Mouse (Mus musculus) myocyte (in vitro differentiated cells): Measurements from ENCODE around the gene Dag1. TPM values are rescaled to one million over a fixed set of nuclear protein-coding genes. Genes with fewer than 3 reads are reported as not detected.
A peak's percentile ranks its signal among the peaks of the same experiment; 100 is the strongest.
"Not testable (repeated sequence)": the region's sequence is repeated elsewhere in the genome, so short reads cannot be mapped to it uniquely, and the experiment has no call there.

Experiments
- H3K27me3 ChIP-seq: one replicate; pipeline ENCODE4 v1.6.1; 2011; ENCODE audit not compliant: control insufficient read depth, insufficient read depth, insufficient read length
- H3K36me3 ChIP-seq: one replicate; pipeline ENCODE4 v1.6.1; 2011; ENCODE audit not compliant: control insufficient read depth, insufficient read depth
- H3K4me2 ChIP-seq: one replicate; pipeline ENCODE4 v1.6.1; 2011; ENCODE audit warnings: low read depth, control low read depth
- H3K4me3 ChIP-seq: one replicate; pipeline ENCODE4 v1.5.1; 2011; ENCODE audit warnings: mild to moderate bottlenecking, control low read depth, moderate library complexity
- H3K79me2 ChIP-seq: one replicate; pipeline ENCODE4 v1.6.1; 2011; ENCODE audit not compliant: control insufficient read depth, insufficient read depth
- H3ac ChIP-seq: one replicate; pipeline ENCODE4 v1.6.1; 2011; ENCODE audit not compliant: control insufficient read depth, insufficient read length
- CEBPB ChIP-seq: IDR thresholded peaks from 2 replicates; pipeline ENCODE4 v1.6.1; 2011; ENCODE audit warnings: mild to moderate bottlenecking, moderate library complexity; ENCODE audit not compliant: poor library complexity, insufficient read depth, severe bottlenecking
- E2F4 ChIP-seq: IDR thresholded peaks from one replicate; pipeline ENCODE4 v1.6.1; 2011; ENCODE audit warnings: mild to moderate bottlenecking, control low read depth, moderate library complexity; ENCODE audit not compliant: insufficient read depth
- MAX ChIP-seq: IDR thresholded peaks from one replicate; pipeline ENCODE4 v1.6.1; 2011; ENCODE audit warnings: low read depth, mild to moderate bottlenecking, control low read depth
- MYOD1 ChIP-seq, 3 experiments: IDR thresholded peaks; one replicate each; pipeline ENCODE4 v1.6.1; 2011; ENCODE audit warnings: control low read depth in 2 of 3, low read depth in 2 of 3, mild to moderate bottlenecking in 2 of 3, moderate library complexity in 1 of 3; ENCODE audit not compliant: insufficient read length in 2 of 3, control insufficient read depth in 1 of 3
- MYOG ChIP-seq, 3 experiments: IDR thresholded peaks; one replicate each; pipeline ENCODE4 v1.6.1; 2011; ENCODE audit warnings: control low read depth in 2 of 3, low read depth in 2 of 3, mild to moderate bottlenecking in 2 of 3; ENCODE audit not compliant: insufficient read length in 2 of 3, control insufficient read depth in 1 of 3, insufficient read depth in 1 of 3
- POLR2A ChIP-seq: IDR thresholded peaks from one replicate; pipeline ENCODE4 v1.6.1; 2011; ENCODE audit warnings: low read depth, mild to moderate bottlenecking, control low read depth, moderate library complexity; ENCODE audit not compliant: insufficient read length
- POLR2AphosphoS2 ChIP-seq: IDR thresholded peaks from one replicate; pipeline ENCODE4 v1.6.1; 2011; ENCODE audit warnings: low read depth, control low read depth; ENCODE audit not compliant: insufficient read length
- REST ChIP-seq: IDR thresholded peaks from one replicate; pipeline ENCODE4 v1.6.1; 2011; ENCODE audit warnings: mild to moderate bottlenecking, control low read depth, moderate library complexity; ENCODE audit not compliant: insufficient read depth, insufficient read length
- SRF ChIP-seq: IDR thresholded peaks from one replicate; pipeline ENCODE4 v1.6.1; 2011; ENCODE audit warnings: low read depth; ENCODE audit not compliant: control insufficient read depth, insufficient read length
- TCF12 ChIP-seq: IDR thresholded peaks from one replicate; pipeline ENCODE4 v1.6.1; 2011; ENCODE audit warnings: mild to moderate bottlenecking, control low read depth; ENCODE audit not compliant: poor library complexity, insufficient read depth, severe bottlenecking
- TCF3 ChIP-seq: IDR thresholded peaks from one replicate; pipeline ENCODE4 v1.6.1; 2011; ENCODE audit warnings: low read depth, control low read depth; ENCODE audit not compliant: insufficient read length
- USF1 ChIP-seq: IDR thresholded peaks from one replicate; pipeline ENCODE4 v1.6.1; 2011; ENCODE audit warnings: low read depth, mild to moderate bottlenecking, control low read depth, moderate library complexity
- polyA plus RNA-seq: library from polyadenylated mRNA; unstranded; fragments of >200 nt; fragmentation: generic; extraction: Trizol; gene quantifications from one replicate; pipeline ENCODE4 v1.2.1, GENCODE M21; 2012; ENCODE audit warnings: missing spikeins

The Dag1 gene
- polyA plus RNA-seq, 1 experiment, result 195 TPM

GRCm38 (mm10) chr9:108203015-108203414, 60.7 kb downstream of the Dag1 start:
- TF ChIP-seq E2F4 (no peak), SRF (no peak), TCF3 (no peak), TCF12 (no peak), MAX (no peak), POLR2A (no peak), MYOD1 (IDR thresholded peaks at IDR 0.05; ENCODE audit: control insufficient read depth in 1 of 3, insufficient read length in 2 of 3, low read depth in 2 of 3) (no peak), POLR2AphosphoS2 (no peak), REST (no peak), CEBPB (no peak), MYOG (IDR thresholded peaks at IDR 0.05; ENCODE audit: control insufficient read depth in 1 of 3, insufficient read depth in 1 of 3, insufficient read length in 2 of 3, low read depth in 2 of 3) (no peak), USF1 (no peak)
- no peak overlapping the region for H3K4me3 ChIP-seq
- no peaks in the 10 kb centered on the region for H3K27me3 ChIP-seq
- no peak overlapping the region for H3K4me2 ChIP-seq
- H3K36me3 ChIP-seq, result peaks cover 6% of the 10 kb centered on the region
- H3ac ChIP-seq, result no peak overlapping the region
- no peaks in the 10 kb centered on the region for H3K79me2 ChIP-seq

DNA sequence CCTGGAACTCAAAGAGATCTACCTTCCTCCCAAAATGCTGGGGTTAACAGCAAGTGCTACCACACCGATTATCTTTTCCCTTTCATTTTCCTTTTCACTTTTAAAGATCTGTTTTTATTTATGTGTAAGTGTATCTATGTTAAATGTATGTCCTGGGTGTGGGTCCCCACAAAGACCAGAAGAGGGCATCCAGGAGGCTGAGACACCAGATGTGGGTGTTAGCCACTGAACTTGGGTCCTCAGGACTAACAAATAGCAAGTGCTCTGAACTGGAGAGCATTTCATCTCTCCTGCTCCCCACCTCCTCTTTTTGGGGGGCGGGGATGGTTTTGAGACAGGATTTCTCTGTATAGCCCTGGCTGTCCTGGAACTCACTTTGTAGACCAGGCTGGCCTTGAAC, 61.6 kb downstream of the Dag1 start:
- no peak overlapping the region for H3K4me3 ChIP-seq
- peaks cover 5% of the 10 kb centered on the region for H3K36me3 ChIP-seq
- no peaks in the 10 kb centered on the region for H3K79me2 ChIP-seq
- no peak overlapping the region for H3ac ChIP-seq
- H3K4me2 ChIP-seq, result no peak overlapping the region
- TF ChIP-seq POLR2AphosphoS2 (no peak), MAX (no peak), MYOG (IDR thresholded peaks at IDR 0.05; ENCODE audit: control insufficient read depth in 1 of 3, insufficient read depth in 1 of 3, insufficient read length in 2 of 3, low read depth in 2 of 3) (no peak), CEBPB (no peak), E2F4 (no peak), REST (no peak), TCF3 (no peak), POLR2A (no peak), TCF12 (no peak), USF1 (no peak), MYOD1 (IDR thresholded peaks at IDR 0.05; ENCODE audit: control insufficient read depth in 1 of 3, insufficient read length in 2 of 3, low read depth in 2 of 3) (no peak), SRF (no peak)
- no peaks in the 10 kb centered on the region for H3K27me3 ChIP-seq

- no peak overlapping the region for H3ac ChIP-seq
- peak overlapping the region; percentile 71 for H3K4me2 ChIP-seq
- TF ChIP-seq POLR2A (peak; percentile 50), USF1 (no peak), POLR2AphosphoS2 (peak; percentile 87)
- H3K27me3 ChIP-seq, result no peaks in the 10 kb centered on the region
- H3K4me3 ChIP-seq, result no peak overlapping the region
- H3K36me3 ChIP-seq, result peaks cover 5% of the 10 kb centered on the region
- H3K79me2 ChIP-seq, result no peaks in the 10 kb centered on the region
Observed at GRCm38 (mm10) chr9:108201160-108201559, 62.6 kb downstream of the Dag1 start.

DNA sequence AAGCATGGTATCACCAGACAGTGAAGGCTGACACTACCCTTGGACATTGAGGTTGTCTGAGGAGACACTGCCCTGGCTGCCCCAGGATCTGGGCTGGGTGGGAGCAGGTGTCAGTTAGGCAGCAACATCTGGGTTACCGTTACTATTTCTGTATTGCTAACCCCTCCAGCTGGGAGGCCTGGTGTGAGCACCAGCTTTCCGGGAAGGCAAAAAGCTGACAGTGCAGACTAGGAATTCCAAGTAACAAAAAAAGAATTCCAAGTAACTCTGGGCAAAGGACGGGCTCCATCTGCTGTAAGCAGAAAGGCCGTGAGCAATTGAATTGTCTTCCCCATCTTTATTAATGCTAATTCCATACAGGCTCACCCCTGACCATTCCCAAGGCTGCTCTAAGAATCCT, 65.1 kb downstream of the Dag1 start:
- no peaks in the 10 kb centered on the region for H3K79me2 ChIP-seq
- H3K36me3 ChIP-seq, result no peaks in the 10 kb centered on the region
- no peak for TF ChIP-seq TCF3
- TF ChIP-seq USF1, result no peak
- TF ChIP-seq MAX, result no peak
- TF ChIP-seq REST, result no peak
- TF ChIP-seq CEBPB, result no peak
- TF ChIP-seq SRF, result no peak
- TF ChIP-seq MYOG (IDR thresholded peaks at IDR 0.05; ENCODE audit: control insufficient read depth in 1 of 3, insufficient read depth in 1 of 3, insufficient read length in 2 of 3, low read depth in 2 of 3), result no peak
- no peaks in the 10 kb centered on the region for H3K27me3 ChIP-seq
- no peak overlapping the region for H3ac ChIP-seq
- H3K4me3 ChIP-seq, result no peak overlapping the region
- no peak overlapping the region for H3K4me2 ChIP-seq

- H3K79me2 ChIP-seq, result no peaks in the 10 kb centered on the region
- H3K36me3 ChIP-seq, result no peaks in the 10 kb centered on the region
- H3ac ChIP-seq, result no peak overlapping the region
- H3K4me2 ChIP-seq, result no peak overlapping the region
- no peaks in the 10 kb centered on the region for H3K27me3 ChIP-seq
- H3K4me3 ChIP-seq, result no peak overlapping the region
- no peak for TF ChIP-seq REST
- TF ChIP-seq CEBPB, result no peak
Observed at GRCm38 (mm10) chr9:108196920-108197677, 66.7 kb downstream of the Dag1 start.

DNA sequence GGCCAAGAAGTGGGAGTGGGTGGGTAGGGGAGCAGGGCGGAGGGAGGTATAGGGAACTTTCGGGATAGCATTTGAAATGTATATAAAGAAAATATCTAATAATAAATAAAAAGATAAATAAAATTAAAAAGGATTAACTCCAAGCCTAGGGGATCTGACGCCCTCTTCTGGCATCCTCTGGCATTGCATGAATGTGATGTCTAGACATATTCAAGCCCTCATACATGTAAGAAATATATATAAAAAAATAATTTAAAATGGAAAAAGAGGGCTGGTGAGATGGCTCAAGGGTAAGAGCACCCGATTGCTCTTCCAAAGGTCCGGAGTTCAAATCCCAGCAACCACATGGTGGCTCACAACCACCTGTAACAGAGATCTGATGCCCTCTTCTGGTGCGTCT, 67.5 kb downstream of the Dag1 start:
- not testable (repeated sequence) for H3K4me3 ChIP-seq, H3K4me2 ChIP-seq, H3K79me2 ChIP-seq, H3K27me3 ChIP-seq, H3K36me3 ChIP-seq, H3ac ChIP-seq
